Mouse (Mus musculus): ENCODE measurements around the gene Zmiz2. TPM values are rescaled to one million over a fixed set of nuclear protein-coding genes. Genes with fewer than 3 reads are reported as not detected.

The Zmiz2 gene
- total and polyA plus RNA-seq, 3 experiments = 12.3 to 90.3 (median 35.5) TPM

GRCm38 (mm10) chr11:6415551-6416404 is 26.9 kb downstream of the Zmiz2 start (continued):
- no peak for TF ChIP-seq JUND (IDR thresholded peaks at IDR 0.05; ENCODE audit: low read depth, low read length)
- TF ChIP-seq GATA1 (IDR thresholded peaks at IDR 0.05; ENCODE audit: low read depth, low read length) = no peak
- TF ChIP-seq ZNF384 (IDR thresholded peaks at IDR 0.05; ENCODE audit: low read depth, low read length) = no peak
- peak; percentile 93 for TF ChIP-seq MYC (IDR thresholded peaks at IDR 0.05; ENCODE audit: low read depth, low read length)
- TF ChIP-seq CHD1 (IDR thresholded peaks at IDR 0.05; ENCODE audit: low read depth, low read length) = no peak; the same call in none of the 2 replicates

GRCm38 (mm10) chr11:6416405-6417034 is 27.6 kb downstream of the Zmiz2 start:
- H3K4me1 ChIP-seq (ENCODE audit: control insufficient read depth in 1 of 2, insufficient read depth in 2 of 2, low read length in 2 of 2) = peaks cover 9 to 13% of the 10 kb centered on the region in 2 experiments
- H3K27me3 ChIP-seq (ENCODE audit: control insufficient read depth in 1 of 2, insufficient read depth in 2 of 2, low read length in 2 of 2) = no peaks in the 10 kb centered on the region
- peaks cover 33% of the 10 kb centered on the region for H3K79me2 ChIP-seq (ENCODE audit: control insufficient read depth, insufficient read depth, low read length, poor library complexity)
- H3K4me3 ChIP-seq (ENCODE audit: control insufficient read depth in 1 of 2, insufficient read depth in 1 of 2, low read depth in 2 of 2, low read length in 2 of 2) = peak overlapping the region; percentile 80 to 93
- H3K9ac ChIP-seq (ENCODE audit: control insufficient read depth, low read depth, low read length, poor library complexity, severe bottlenecking) = peak overlapping the region; percentile 99
- DNase-seq (ENCODE audit: low read depth, low spot score) = peak; percentile 88
- peak overlapping the region; percentile 97 for H3K27ac ChIP-seq (ENCODE audit: control insufficient read depth, low read depth, low read length)
- H3K36me3 ChIP-seq (ENCODE audit: control insufficient read depth in 1 of 2, insufficient read depth in 2 of 2, low read length in 2 of 2) = peaks cover 25 to 32% of the 10 kb centered on the region in 2 experiments
- no peaks in the 10 kb centered on the region for H3K9me3 ChIP-seq (replicated peaks; ENCODE audit: insufficient read depth, low read length)
- TF ChIP-seq MYB (IDR thresholded peaks at IDR 0.05; ENCODE audit: low read depth, low read length) (no peak), ZKSCAN1 (IDR thresholded peaks at IDR 0.05; ENCODE audit: low read depth, low read length) (no peak), RCOR1 (IDR thresholded peaks at IDR 0.05; ENCODE audit: low read depth, low read length) (no peak), E2F4 (IDR thresholded peaks at IDR 0.05; ENCODE audit: borderline replicate concordance, low read depth, low read length) (no peak), MEF2A (IDR thresholded peaks at IDR 0.05; ENCODE audit: extremely low read depth, insufficient replicate concordance, low read depth, low read length, poor library complexity, severe bottlenecking) (no peak), TCF12 (IDR thresholded peaks at IDR 0.05; ENCODE audit: low read depth, low read length) (0 out of 2 replicates have a peak, but pooled peaks have one; percentile 3), MAZ (IDR thresholded peaks at IDR 0.05; ENCODE audit: low read depth, low read length) (no peak), UBTF (IDR thresholded peaks at IDR 0.05; ENCODE audit: borderline replicate concordance, insufficient read depth, low read depth, low read length) (no peak), SIN3A (IDR thresholded peaks at IDR 0.05; ENCODE audit: low read length) (peak; percentile 33), HCFC1 (IDR thresholded peaks at IDR 0.05; ENCODE audit: low read depth, low read length) (peak; percentile 38; the same call in 1 of the 2 replicates), MAX (IDR thresholded peaks at IDR 0.05; ENCODE audit: low read length) (no peak), BHLHE40 (IDR thresholded peaks at IDR 0.05; ENCODE audit: borderline replicate concordance, low read depth, low read length) (no peak), TBP (IDR thresholded peaks at IDR 0.05; ENCODE audit: low read depth, low read length) (no peak), POLR2A (IDR thresholded peaks at IDR 0.05; ENCODE audit: control insufficient read depth in 1 of 2, insufficient read depth in 1 of 2, low read depth in 1 of 2, low read length in 2 of 2, poor library complexity in 1 of 2) (peak in 1 of 2 experiments; percentile 3; a peak in 1 of 4 replicates), SMC3 (IDR thresholded peaks at IDR 0.05; ENCODE audit: low read depth, low read length) (no peak), JUND (IDR thresholded peaks at IDR 0.05; ENCODE audit: low read depth, low read length) (no peak), POLR2AphosphoS5 (IDR thresholded peaks at IDR 0.05; ENCODE audit: borderline replicate concordance, low read depth, low read length) (no peak; the same call in 1 of the 2 replicates), MAFK (IDR thresholded peaks at IDR 0.05; ENCODE audit: borderline replicate concordance, low read depth, low read length) (no peak), CHD1 (IDR thresholded peaks at IDR 0.05; ENCODE audit: low read depth, low read length) (peak; percentile 75; the same call in 1 of the 2 replicates), CTCF (IDR thresholded peaks at IDR 0.05 in 2 of 3, conservative IDR thresholded peaks at IDR 0.05 in 1 of 3; ENCODE audit: control insufficient read depth in 1 of 3, insufficient read depth in 1 of 3, low read depth in 2 of 3, low read length in 3 of 3, poor library complexity in 1 of 3, severe bottlenecking in 1 of 3) (no peak), USF1 (IDR thresholded peaks at IDR 0.05; ENCODE audit: low read depth, low read length) (no peak), EP300 (IDR thresholded peaks at IDR 0.05; ENCODE audit: low read depth in 1 of 2, low read length in 2 of 2) (no peak; a peak in 1 of 4 replicates), KAT2A (conservative IDR thresholded peaks at IDR 0.05; ENCODE audit: low read depth, low read length) (no peak), MXI1 (IDR thresholded peaks at IDR 0.05; ENCODE audit: low read depth, low read length) (no peak), NRF1 (IDR thresholded peaks at IDR 0.05; ENCODE audit: insufficient read depth, low read depth, low read length, poor library complexity, severe bottlenecking) (no peak), POLR2AphosphoS2 (IDR thresholded peaks at IDR 0.05; ENCODE audit: low read length) (no peak), NELFE (IDR thresholded peaks at IDR 0.05; ENCODE audit: low read depth, low read length) (no peak; the same call in 1 of the 2 replicates), USF2 (IDR thresholded peaks at IDR 0.05; ENCODE audit: borderline replicate concordance in 1 of 2, insufficient read depth in 1 of 2, low read depth in 1 of 2, low read length in 2 of 2) (no peak), CHD2 (IDR thresholded peaks at IDR 0.05; ENCODE audit: low read length) (no peak)

Data from MEL (cell line).